Mouse (Mus musculus) myocyte (in vitro differentiated cells): ENCODE data around the gene Peg10.
"Not testable (repeated sequence)": the region's sequence is repeated elsewhere in the genome, so short reads cannot be mapped to it uniquely, and the experiment has no call there.

ENCODE experiments used
- CEBPB ChIP-seq: IDR thresholded peaks from 2 replicates; pipeline ENCODE4 v1.6.1; 2011; ENCODE audit warnings: mild to moderate bottlenecking, moderate library complexity; ENCODE audit not compliant: poor library complexity, insufficient read depth, severe bottlenecking
- E2F4 ChIP-seq: IDR thresholded peaks from one replicate; pipeline ENCODE4 v1.6.1; 2011; ENCODE audit warnings: mild to moderate bottlenecking, control low read depth, moderate library complexity; ENCODE audit not compliant: insufficient read depth
- MAX ChIP-seq: IDR thresholded peaks from one replicate; pipeline ENCODE4 v1.6.1; 2011; ENCODE audit warnings: low read depth, mild to moderate bottlenecking, control low read depth
- MYOD1 ChIP-seq, 3 experiments: IDR thresholded peaks; one replicate each; pipeline ENCODE4 v1.6.1; 2011; ENCODE audit warnings: control low read depth in 2 of 3, low read depth in 2 of 3, mild to moderate bottlenecking in 2 of 3, moderate library complexity in 1 of 3; ENCODE audit not compliant: insufficient read length in 2 of 3, control insufficient read depth in 1 of 3
- MYOG ChIP-seq, 3 experiments: IDR thresholded peaks; one replicate each; pipeline ENCODE4 v1.6.1; 2011; ENCODE audit warnings: control low read depth in 2 of 3, low read depth in 2 of 3, mild to moderate bottlenecking in 2 of 3; ENCODE audit not compliant: insufficient read length in 2 of 3, control insufficient read depth in 1 of 3, insufficient read depth in 1 of 3
- POLR2A ChIP-seq: IDR thresholded peaks from one replicate; pipeline ENCODE4 v1.6.1; 2011; ENCODE audit warnings: low read depth, mild to moderate bottlenecking, control low read depth, moderate library complexity; ENCODE audit not compliant: insufficient read length
- USF1 ChIP-seq: IDR thresholded peaks from one replicate; pipeline ENCODE4 v1.6.1; 2011; ENCODE audit warnings: low read depth, mild to moderate bottlenecking, control low read depth, moderate library complexity

DNA sequence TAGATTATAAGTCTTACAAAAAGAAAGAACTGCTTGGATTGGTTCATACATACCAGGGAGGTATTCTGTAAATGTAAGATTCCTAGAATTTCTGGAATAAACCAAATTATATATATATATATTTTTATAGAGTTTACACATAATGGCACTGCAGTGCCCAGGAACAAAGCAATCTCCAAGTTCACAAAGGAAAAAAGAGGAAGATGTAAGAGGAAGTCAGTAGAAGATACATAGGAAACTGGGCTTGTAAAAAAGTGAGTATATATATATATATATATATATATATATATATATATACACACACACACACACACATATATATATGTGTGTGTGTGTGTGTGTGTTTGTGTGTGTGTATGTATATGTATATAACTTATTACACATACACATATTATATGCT lies 50.2 kb downstream of the Peg10 start:
- not testable (repeated sequence) for TF ChIP-seq POLR2A; MAX; USF1; CEBPB; E2F4; MYOG (IDR thresholded peaks at IDR 0.05; ENCODE audit: control insufficient read depth in 1 of 3, insufficient read depth in 1 of 3, insufficient read length in 2 of 3, low read depth in 2 of 3); MYOD1 (IDR thresholded peaks at IDR 0.05; ENCODE audit: control insufficient read depth in 1 of 3, insufficient read length in 2 of 3, low read depth in 2 of 3)
